Mouse (Mus musculus) hindbrain, embryonic 14.5 days (tissue): Measurements from ENCODE around the gene Tomm20. TPM values are rescaled to one million over a fixed set of nuclear protein-coding genes. Genes with fewer than 3 reads are reported as not detected.
"Not testable (repeated sequence)": the region's sequence is repeated elsewhere in the genome, so short reads cannot be mapped to it uniquely, and the experiment has no call there.

ENCODE experiments used
- ATAC-seq: fragments of 200-750 bp; cut with Nextera tagmentation; 2 replicates; pipeline ENCODE4 v1.8.0; 2017; ENCODE audit warnings: moderate number of reproducible peaks, mild to moderate bottlenecking, moderate TSS enrichment, moderate library complexity; ENCODE audit not compliant: low FRiP score
- DNase-seq: peaks from one replicate; pipeline ENCODE4 v3.0.0-alpha.2; 2015; ENCODE audit warnings: low spot score
- H3K27ac ChIP-seq: fragments of 300-500 bp; sonication (generic); 2 replicates; pipeline ENCODE4 v1.5.1; 2014; ENCODE audit warnings: mild to moderate bottlenecking, moderate library complexity
- H3K27me3 ChIP-seq: fragments of 300-500 bp; sonication (generic); 2 replicates; pipeline ENCODE4 v1.6.1; 2014; ENCODE audit warnings: mild to moderate bottlenecking, low read length, mixed read lengths; ENCODE audit not compliant: control insufficient read depth, insufficient read depth
- H3K36me3 ChIP-seq: fragments of 300-500 bp; sonication (generic); replicated peaks from 2 replicates; pipeline ENCODE4 v1.6.1; 2014; ENCODE audit not compliant: control insufficient read depth, insufficient read depth
- H3K4me1 ChIP-seq: fragments of 300-500 bp; sonication (generic); replicated peaks from 2 replicates; pipeline ENCODE4 v1.6.1; 2014; ENCODE audit warnings: antibody characterized with exemption, low read length, mixed read lengths; ENCODE audit not compliant: control insufficient read depth, insufficient read depth
- H3K4me2 ChIP-seq: fragments of 300-500 bp; sonication (generic); replicated peaks from 2 replicates; pipeline ENCODE4 v1.6.1; 2014; ENCODE audit warnings: mild to moderate bottlenecking, moderate library complexity
- H3K4me3 ChIP-seq: fragments of 300-500 bp; sonication (generic); replicated peaks from 2 replicates; pipeline ENCODE4 v1.5.1; 2014; ENCODE audit warnings: mild to moderate bottlenecking, low read length
- H3K9ac ChIP-seq: fragments of 300-500 bp; sonication (generic); 2 replicates; pipeline ENCODE4 v1.6.1; 2014
- H3K9me3 ChIP-seq: fragments of 300-500 bp; sonication (generic); 2 replicates; pipeline ENCODE4 v1.6.1; 2016; ENCODE audit warnings: low read length; ENCODE audit not compliant: control insufficient read depth
- WGBS: fragments of 180-500 bp; shearing (Covaris S2); extraction: QIAGEN DNeasy Blood & Tissue Kit; methylation state at CpG from one replicate; pipeline ENCODE4 v1.1.7; 2014; 5-methylcytosine and 5-hydroxymethylcytosine counted together
- polyA plus RNA-seq: library from polyadenylated mRNA; unstranded; fragments of >200 nt; fragmentation: Nextera tagmentation; extraction: Ambion mirVana; gene quantifications from 2 replicates; pipeline ENCODE4 v1.2.1, GENCODE M21; 2014

The Tomm20 gene
- polyA plus RNA-seq: 208 and 216 TPM in 2 replicates

DNA sequence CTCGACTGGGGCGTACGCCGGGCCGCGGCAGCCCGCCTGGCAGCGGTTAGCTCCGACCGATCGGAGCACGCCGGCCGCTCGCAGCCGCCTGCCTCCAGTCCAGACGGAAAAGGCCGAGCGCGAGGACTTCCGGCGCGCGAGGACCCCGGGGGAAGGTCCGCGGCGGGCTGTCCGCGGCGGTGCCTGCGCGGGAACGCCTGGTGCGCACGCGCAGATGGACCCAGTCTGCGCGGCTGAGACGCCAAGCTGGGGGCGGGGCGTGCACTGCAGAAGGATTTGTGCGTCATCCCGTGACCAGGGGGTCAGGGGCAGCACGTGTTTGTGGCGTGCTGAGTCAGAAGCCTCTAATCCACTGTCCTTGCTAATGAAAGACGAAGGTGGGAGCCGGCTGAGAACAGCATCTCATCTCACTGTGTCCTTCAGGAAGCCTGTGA lies at the start of gene Tomm20:
Tomm20 (minus strand) TSS at position 115 of the 434 bp plus-strand sequence.
- WGBS: 1% methylated on average over 48 of the region's 48 CpGs
- Histone ChIP-seq H3K27me3 (no peaks in the 10 kb centered on the region), H3K36me3 (peaks cover 28% of the 10 kb centered on the region), H3K27ac (peak within 1 kb of the TSS; percentile 82), H3K4me3 (peak within 1 kb of the TSS; percentile 90), H3K9ac (peak within 1 kb of the TSS; percentile 87), H3K9me3 (no peaks in the 10 kb centered on the region), H3K4me2 (peak within 1 kb of the TSS; percentile 88), H3K4me1 (peaks cover 17% of the 10 kb centered on the region)
- ATAC-seq: peak; percentile 93
- DNase-seq: peak; percentile 99

GRCm38 (mm10) chr8:126994506-126994905 lies 48.9 kb upstream of the Tomm20 start:
- ATAC-seq: no peak
- H3K4me2 ChIP-seq: no peak overlapping the region
- no peak overlapping the region for H3K27ac ChIP-seq
- no peak for DNase-seq
- H3K9ac ChIP-seq: no peak overlapping the region
- no peaks in the 10 kb centered on the region for H3K27me3 ChIP-seq
- no peaks in the 10 kb centered on the region for H3K36me3 ChIP-seq
- no peak overlapping the region for H3K4me3 ChIP-seq
- no peaks in the 10 kb centered on the region for H3K4me1 ChIP-seq
- no peaks in the 10 kb centered on the region for H3K9me3 ChIP-seq
- WGBS: 63% methylated on average over 1 of the region's 1 CpGs

DNA sequence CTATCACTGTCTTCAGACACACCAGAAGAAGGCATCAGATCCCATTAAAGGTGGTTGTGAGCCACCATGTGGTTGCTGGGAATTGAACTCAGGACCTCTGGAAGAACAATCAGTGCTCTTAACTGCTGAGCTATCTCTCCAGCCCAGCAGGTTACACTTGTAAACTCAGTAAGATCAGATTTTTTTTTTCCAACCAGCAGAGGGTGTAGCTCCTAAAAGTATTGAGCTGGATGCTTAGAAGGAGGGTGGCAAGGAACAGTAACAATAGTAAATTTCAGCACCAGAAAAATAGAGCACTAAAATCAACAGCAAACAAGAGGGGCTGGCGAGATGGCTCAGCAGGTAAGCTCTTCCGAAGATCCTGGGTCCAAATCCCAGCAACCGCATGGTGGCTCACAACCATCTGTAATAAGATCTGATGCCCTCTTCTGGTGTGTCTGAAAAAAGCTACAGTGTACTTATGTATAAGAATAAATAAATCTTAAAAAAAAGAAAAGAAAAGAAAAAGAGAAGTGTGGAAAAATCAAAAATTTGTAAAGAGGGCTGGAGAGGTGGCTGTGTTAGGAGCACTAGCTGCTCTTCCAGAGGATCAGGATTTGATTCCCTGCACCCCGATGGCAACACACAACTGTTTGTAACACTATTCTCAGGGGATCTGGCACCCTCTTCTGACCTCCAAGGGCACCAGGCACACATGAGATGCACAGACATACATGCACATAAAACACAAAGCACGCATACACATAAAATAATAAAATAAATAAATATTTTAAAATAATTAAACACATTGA lies 43.9 kb upstream of the Tomm20 start:
- no peak overlapping the region for H3K9ac ChIP-seq
- ATAC-seq (no peak), DNase-seq (peak; percentile 62)
- WGBS: 84% methylated on average over 5 of the region's 5 CpGs
- no peaks in the 10 kb centered on the region for H3K27me3 ChIP-seq
- no peak overlapping the region for H3K4me3 ChIP-seq
- no peaks in the 10 kb centered on the region for H3K9me3 ChIP-seq
- H3K4me1 ChIP-seq: no peaks in the 10 kb centered on the region
- no peaks in the 10 kb centered on the region for H3K36me3 ChIP-seq
- no peak overlapping the region for H3K4me2 ChIP-seq
- H3K27ac ChIP-seq: no peak overlapping the region

GRCm38 (mm10) chr8:126988346-126989006 lies 42.8 kb upstream of the Tomm20 start:
- ATAC-seq (no peak), DNase-seq (no peak)
- Histone ChIP-seq H3K4me2 (no peak overlapping the region), H3K27ac (no peak overlapping the region), H3K9me3 (no peaks in the 10 kb centered on the region), H3K27me3 (no peaks in the 10 kb centered on the region), H3K4me3 (no peak overlapping the region), H3K36me3 (no peaks in the 10 kb centered on the region), H3K4me1 (no peaks in the 10 kb centered on the region), H3K9ac (no peak overlapping the region)
- 60% methylated on average over 16 of the region's 16 CpGs for WGBS

DNA sequence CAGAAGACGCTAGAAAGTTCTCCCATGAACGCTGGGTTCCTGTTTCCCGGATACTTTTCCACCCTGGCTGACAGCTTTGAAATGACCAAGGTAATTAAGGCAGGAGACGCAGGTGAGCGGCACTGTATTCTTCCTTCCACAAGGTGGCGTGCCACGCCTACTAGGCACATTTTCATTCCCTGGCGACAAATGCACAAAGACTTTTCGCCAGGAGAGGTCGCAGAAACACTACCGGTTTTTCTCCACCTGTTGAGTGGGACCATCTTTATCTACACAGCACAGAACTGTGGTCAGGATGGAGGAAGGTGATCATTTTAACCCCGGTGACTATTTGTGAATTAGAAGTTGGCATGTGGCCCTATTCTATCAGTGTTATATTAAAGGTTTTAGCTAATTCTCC lies 40.9 kb upstream of the Tomm20 start:
- ATAC-seq (peak; percentile 31), DNase-seq (peak; percentile 90)
- no peaks in the 10 kb centered on the region for H3K36me3 ChIP-seq
- H3K9me3 ChIP-seq: no peaks in the 10 kb centered on the region
- H3K4me3 ChIP-seq: no peak overlapping the region
- H3K4me1 ChIP-seq: no peaks in the 10 kb centered on the region
- WGBS: 4% methylated on average over 12 of the region's 12 CpGs
- H3K9ac ChIP-seq: no peak overlapping the region
- no peaks in the 10 kb centered on the region for H3K27me3 ChIP-seq
- no peak overlapping the region for H3K27ac ChIP-seq
- no peak overlapping the region for H3K4me2 ChIP-seq

DNA sequence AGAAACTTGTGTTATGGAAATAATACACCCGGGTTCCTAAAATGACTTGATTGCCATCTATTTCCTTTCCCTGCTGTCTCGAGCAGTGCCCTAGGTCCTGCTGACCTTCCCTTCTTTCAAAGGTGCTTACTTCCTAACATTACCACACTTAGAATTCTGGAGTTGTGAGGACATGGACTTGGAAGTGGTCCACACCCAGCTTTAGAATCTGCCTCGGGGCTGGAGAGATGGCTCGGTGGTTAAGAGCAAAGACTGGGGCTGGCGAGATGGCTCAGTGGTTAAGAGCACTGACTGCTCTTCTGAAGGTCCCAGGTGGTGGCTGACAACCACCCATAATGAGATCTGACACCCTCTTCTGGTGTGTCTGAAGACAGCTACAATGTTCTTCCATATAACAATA lies 34.4 kb upstream of the Tomm20 start:
- Histone ChIP-seq H3K4me2 (no peak overlapping the region), H3K27me3 (peaks cover 11% of the 10 kb centered on the region; the same call in 1 of the 2 replicates), H3K9me3 (no peaks in the 10 kb centered on the region), H3K36me3 (no peaks in the 10 kb centered on the region), H3K4me1 (no peaks in the 10 kb centered on the region), H3K27ac (no peak overlapping the region), H3K9ac (no peak overlapping the region), H3K4me3 (no peak overlapping the region)
- 77% methylated on average over 5 of the region's 5 CpGs for WGBS
- no peak for DNase-seq
- ATAC-seq: no peak

- Histone ChIP-seq H3K27ac (no peak overlapping the region), H3K27me3 (peaks cover 11% of the 10 kb centered on the region; the same call in 1 of the 2 replicates), H3K9ac (no peak overlapping the region), H3K4me1 (no peaks in the 10 kb centered on the region), H3K36me3 (no peaks in the 10 kb centered on the region), H3K4me2 (peak overlapping the region; percentile 18), H3K4me3 (peak overlapping the region; percentile 2; the same call in 1 of the 2 replicates), H3K9me3 (no peaks in the 10 kb centered on the region)
- DNase-seq (no peak), ATAC-seq (no peak)
- 31% methylated on average over 27 of the region's 27 CpGs for WGBS
These were observed 33.7 kb upstream of the Tomm20 start for GRCm38 (mm10) chr8:126979091-126979920.

DNA sequence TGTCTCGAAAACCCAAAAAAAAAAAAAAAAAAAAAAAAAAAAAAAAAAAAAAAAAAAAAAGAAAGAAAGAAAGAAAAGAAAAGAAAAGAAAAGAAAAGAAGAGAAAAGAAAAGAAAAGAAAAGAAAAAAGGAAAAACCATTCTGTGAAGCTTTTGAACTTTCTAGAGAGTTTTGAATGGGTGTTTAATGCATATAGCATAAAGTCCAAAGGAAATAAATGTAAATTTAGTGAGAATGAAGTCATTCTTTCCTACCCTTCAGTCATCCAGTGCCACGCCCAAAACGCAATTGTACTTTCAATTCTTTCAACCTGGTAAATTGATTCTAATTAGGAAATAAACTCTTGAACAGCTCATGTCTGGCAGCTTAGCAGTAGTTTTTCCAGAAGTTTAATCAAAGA lies 32.9 kb upstream of the Tomm20 start:
- peaks cover 11% of the 10 kb centered on the region; the same call in 1 of the 2 replicates for H3K27me3 ChIP-seq
- not testable (repeated sequence) for H3K4me3 ChIP-seq, H3K36me3 ChIP-seq, H3K27ac ChIP-seq, H3K4me1 ChIP-seq, H3K9ac ChIP-seq, DNase-seq, ATAC-seq, H3K9me3 ChIP-seq, H3K4me2 ChIP-seq
- 47% methylated on average over 2 of the region's 3 CpGs for WGBS

DNA sequence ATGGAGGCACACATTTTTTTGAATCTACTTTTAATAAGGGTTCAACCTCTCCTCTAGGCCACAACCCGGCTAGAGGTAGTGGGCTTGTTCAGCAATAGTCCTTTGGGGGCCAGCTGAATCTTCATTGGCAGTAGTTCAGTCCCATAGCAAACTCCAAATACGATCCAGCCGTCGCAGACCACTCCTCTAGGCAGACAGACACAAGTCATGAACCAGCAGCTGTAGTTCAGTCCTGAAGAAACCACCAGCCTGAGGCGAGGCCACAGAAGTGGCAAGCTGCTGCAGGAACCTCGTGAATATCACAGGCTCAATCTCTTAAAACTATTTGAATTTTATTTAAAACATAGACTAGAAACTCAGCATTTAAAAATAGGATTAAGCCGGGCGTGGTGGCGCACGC lies 32.4 kb upstream of the Tomm20 start:
- 83% methylated on average over 10 of the region's 10 CpGs for WGBS
- Histone ChIP-seq H3K27ac (no peak overlapping the region), H3K27me3 (peaks cover 11% of the 10 kb centered on the region; the same call in 1 of the 2 replicates), H3K4me1 (no peaks in the 10 kb centered on the region), H3K4me3 (no peak overlapping the region), H3K9ac (no peak overlapping the region), H3K4me2 (no peak overlapping the region), H3K9me3 (no peaks in the 10 kb centered on the region), H3K36me3 (no peaks in the 10 kb centered on the region)
- no peak for ATAC-seq
- no peak for DNase-seq
